Mouse (Mus musculus) CH12.LX (cell line): ENCODE measurements around the gene Hsd17b3.

Source experiments
- CHD2 ChIP-seq: IDR thresholded peaks from 2 replicates; pipeline ENCODE4 v1.6.1; 2011; ENCODE audit warnings: low read length, improper control_type of control experiment
- CTCF ChIP-seq, 2 experiments: IDR thresholded peaks in 1 of 2; conservative IDR thresholded peaks in 1 of 2; 2 replicates each; pipeline ENCODE4 v1.5.1; 2011 to 2012; ENCODE audit warnings: low read depth in 2 of 2, low read length in 2 of 2, improper control_type of control experiment in 1 of 2, inconsistent platforms in 1 of 2, mild to moderate bottlenecking in 1 of 2, moderate library complexity in 1 of 2
- EP300 ChIP-seq: IDR thresholded peaks from 2 replicates; pipeline ENCODE4 v1.6.1; 2011; ENCODE audit warnings: low read length, improper control_type of control experiment
- HCFC1 ChIP-seq: IDR thresholded peaks from 2 replicates; pipeline ENCODE4 v1.6.1; 2012; ENCODE audit warnings: low read depth, mild to moderate bottlenecking, inconsistent platforms, low read length, improper control_type of control experiment
- JUND ChIP-seq: conservative IDR thresholded peaks from 2 replicates; pipeline ENCODE4 v1.6.1; 2011; ENCODE audit warnings: low read depth, low read length, improper control_type of control experiment
- MEF2A ChIP-seq: IDR thresholded peaks from 2 replicates; pipeline ENCODE4 v1.6.1; 2014; ENCODE audit warnings: low read depth, mild to moderate bottlenecking, inconsistent platforms, low read length, improper control_type of control experiment, borderline replicate concordance
- POLR2A ChIP-seq: IDR thresholded peaks from 2 replicates; pipeline ENCODE4 v1.6.1; 2011; ENCODE audit warnings: low read depth, mild to moderate bottlenecking, improper control_type of control experiment, low read length
- TBP ChIP-seq: conservative IDR thresholded peaks from 2 replicates; pipeline ENCODE4 v1.6.1; 2011; ENCODE audit warnings: low read depth, low read length, improper control_type of control experiment
- TCF12 ChIP-seq: IDR thresholded peaks from 2 replicates; pipeline ENCODE4 v1.6.1; 2014; ENCODE audit warnings: low read depth, mild to moderate bottlenecking, inconsistent platforms, low read length, improper control_type of control experiment
- USF1 ChIP-seq: IDR thresholded peaks from 2 replicates; pipeline ENCODE4 v1.6.1; 2014; ENCODE audit warnings: low read depth, mild to moderate bottlenecking, inconsistent platforms, low read length, improper control_type of control experiment

- TF ChIP-seq MEF2A (no peak), CTCF (conservative IDR thresholded peaks at IDR 0.05 in 1 of 2, IDR thresholded peaks at IDR 0.05 in 1 of 2; ENCODE audit: low read depth in 2 of 2, low read length in 2 of 2) (peak; percentile 58 to 64; a peak in 3 of 4 replicates), EP300 (no peak), TCF12 (no peak), POLR2A (no peak), JUND (no peak), USF1 (no peak), HCFC1 (no peak), CHD2 (no peak), TBP (no peak)
These were observed 50.9 kb downstream of the Hsd17b3 start for GRCm38 (mm10) chr13:64038114-64038513.
